Mouse (Mus musculus) myocyte (in vitro differentiated cells): Measurements from ENCODE around the gene Asb18. TPM values are rescaled to one million over a fixed set of nuclear protein-coding genes. Genes with fewer than 3 reads are reported as not detected.

Experiments
- H3K27me3 ChIP-seq: one replicate; pipeline ENCODE4 v1.6.1; 2011; ENCODE audit not compliant: control insufficient read depth, insufficient read depth, insufficient read length
- H3K36me3 ChIP-seq: one replicate; pipeline ENCODE4 v1.6.1; 2011; ENCODE audit not compliant: control insufficient read depth, insufficient read depth
- H3K4me2 ChIP-seq: one replicate; pipeline ENCODE4 v1.6.1; 2011; ENCODE audit warnings: low read depth, control low read depth
- H3K4me3 ChIP-seq: one replicate; pipeline ENCODE4 v1.5.1; 2011; ENCODE audit warnings: mild to moderate bottlenecking, control low read depth, moderate library complexity
- H3K79me2 ChIP-seq: one replicate; pipeline ENCODE4 v1.6.1; 2011; ENCODE audit not compliant: control insufficient read depth, insufficient read depth
- H3ac ChIP-seq: one replicate; pipeline ENCODE4 v1.6.1; 2011; ENCODE audit not compliant: control insufficient read depth, insufficient read length
- CEBPB ChIP-seq: IDR thresholded peaks from 2 replicates; pipeline ENCODE4 v1.6.1; 2011; ENCODE audit warnings: mild to moderate bottlenecking, moderate library complexity; ENCODE audit not compliant: poor library complexity, insufficient read depth, severe bottlenecking
- E2F4 ChIP-seq: IDR thresholded peaks from one replicate; pipeline ENCODE4 v1.6.1; 2011; ENCODE audit warnings: mild to moderate bottlenecking, control low read depth, moderate library complexity; ENCODE audit not compliant: insufficient read depth
- MAX ChIP-seq: IDR thresholded peaks from one replicate; pipeline ENCODE4 v1.6.1; 2011; ENCODE audit warnings: low read depth, mild to moderate bottlenecking, control low read depth
- MYOD1 ChIP-seq, 3 experiments: IDR thresholded peaks; one replicate each; pipeline ENCODE4 v1.6.1; 2011; ENCODE audit warnings: control low read depth in 2 of 3, low read depth in 2 of 3, mild to moderate bottlenecking in 2 of 3, moderate library complexity in 1 of 3; ENCODE audit not compliant: insufficient read length in 2 of 3, control insufficient read depth in 1 of 3
- MYOG ChIP-seq, 3 experiments: IDR thresholded peaks; one replicate each; pipeline ENCODE4 v1.6.1; 2011; ENCODE audit warnings: control low read depth in 2 of 3, low read depth in 2 of 3, mild to moderate bottlenecking in 2 of 3; ENCODE audit not compliant: insufficient read length in 2 of 3, control insufficient read depth in 1 of 3, insufficient read depth in 1 of 3
- POLR2A ChIP-seq: IDR thresholded peaks from one replicate; pipeline ENCODE4 v1.6.1; 2011; ENCODE audit warnings: low read depth, mild to moderate bottlenecking, control low read depth, moderate library complexity; ENCODE audit not compliant: insufficient read length
- POLR2AphosphoS2 ChIP-seq: IDR thresholded peaks from one replicate; pipeline ENCODE4 v1.6.1; 2011; ENCODE audit warnings: low read depth, control low read depth; ENCODE audit not compliant: insufficient read length
- REST ChIP-seq: IDR thresholded peaks from one replicate; pipeline ENCODE4 v1.6.1; 2011; ENCODE audit warnings: mild to moderate bottlenecking, control low read depth, moderate library complexity; ENCODE audit not compliant: insufficient read depth, insufficient read length
- SRF ChIP-seq: IDR thresholded peaks from one replicate; pipeline ENCODE4 v1.6.1; 2011; ENCODE audit warnings: low read depth; ENCODE audit not compliant: control insufficient read depth, insufficient read length
- TCF12 ChIP-seq: IDR thresholded peaks from one replicate; pipeline ENCODE4 v1.6.1; 2011; ENCODE audit warnings: mild to moderate bottlenecking, control low read depth; ENCODE audit not compliant: poor library complexity, insufficient read depth, severe bottlenecking
- TCF3 ChIP-seq: IDR thresholded peaks from one replicate; pipeline ENCODE4 v1.6.1; 2011; ENCODE audit warnings: low read depth, control low read depth; ENCODE audit not compliant: insufficient read length
- USF1 ChIP-seq: IDR thresholded peaks from one replicate; pipeline ENCODE4 v1.6.1; 2011; ENCODE audit warnings: low read depth, mild to moderate bottlenecking, control low read depth, moderate library complexity
- polyA plus RNA-seq: library from polyadenylated mRNA; unstranded; fragments of >200 nt; fragmentation: generic; extraction: Trizol; gene quantifications from one replicate; pipeline ENCODE4 v1.2.1, GENCODE M21; 2012; ENCODE audit warnings: missing spikeins

The Asb18 gene
- polyA plus RNA-seq, 1 experiment = 0.01 TPM

DNA sequence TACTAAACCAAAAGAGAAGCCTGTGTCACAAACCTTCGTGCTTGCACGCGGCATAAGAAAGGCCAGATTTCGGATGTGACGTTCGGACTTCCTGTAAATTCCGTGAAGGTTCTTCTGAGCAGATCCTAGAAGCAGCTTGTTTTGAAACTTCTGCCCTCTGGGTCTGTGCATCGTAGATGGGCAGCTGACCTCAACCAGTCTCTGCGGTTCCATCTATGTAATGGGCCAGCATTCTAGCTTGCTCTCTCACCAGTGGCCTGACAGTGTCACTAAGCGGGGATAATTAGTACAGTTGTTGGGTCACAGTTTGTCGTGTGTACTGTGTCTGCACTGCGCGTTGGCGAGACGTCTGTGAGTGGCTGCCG is 74.9 kb downstream of the Asb18 start:
- H3K4me2 ChIP-seq = no peak overlapping the region
- H3K79me2 ChIP-seq = no peaks in the 10 kb centered on the region
- H3ac ChIP-seq = no peak overlapping the region
- H3K27me3 ChIP-seq = peaks cover 35% of the 10 kb centered on the region
- no peak overlapping the region for H3K4me3 ChIP-seq
- no peaks in the 10 kb centered on the region for H3K36me3 ChIP-seq
- TF ChIP-seq E2F4 (no peak), TCF12 (no peak), CEBPB (no peak), POLR2A (no peak), TCF3 (no peak), REST (no peak), MYOG (IDR thresholded peaks at IDR 0.05; ENCODE audit: control insufficient read depth in 1 of 3, insufficient read depth in 1 of 3, insufficient read length in 2 of 3, low read depth in 2 of 3) (no peak), POLR2AphosphoS2 (no peak), MYOD1 (IDR thresholded peaks at IDR 0.05; ENCODE audit: control insufficient read depth in 1 of 3, insufficient read length in 2 of 3, low read depth in 2 of 3) (no peak), MAX (no peak), SRF (no peak), USF1 (no peak)

DNA sequence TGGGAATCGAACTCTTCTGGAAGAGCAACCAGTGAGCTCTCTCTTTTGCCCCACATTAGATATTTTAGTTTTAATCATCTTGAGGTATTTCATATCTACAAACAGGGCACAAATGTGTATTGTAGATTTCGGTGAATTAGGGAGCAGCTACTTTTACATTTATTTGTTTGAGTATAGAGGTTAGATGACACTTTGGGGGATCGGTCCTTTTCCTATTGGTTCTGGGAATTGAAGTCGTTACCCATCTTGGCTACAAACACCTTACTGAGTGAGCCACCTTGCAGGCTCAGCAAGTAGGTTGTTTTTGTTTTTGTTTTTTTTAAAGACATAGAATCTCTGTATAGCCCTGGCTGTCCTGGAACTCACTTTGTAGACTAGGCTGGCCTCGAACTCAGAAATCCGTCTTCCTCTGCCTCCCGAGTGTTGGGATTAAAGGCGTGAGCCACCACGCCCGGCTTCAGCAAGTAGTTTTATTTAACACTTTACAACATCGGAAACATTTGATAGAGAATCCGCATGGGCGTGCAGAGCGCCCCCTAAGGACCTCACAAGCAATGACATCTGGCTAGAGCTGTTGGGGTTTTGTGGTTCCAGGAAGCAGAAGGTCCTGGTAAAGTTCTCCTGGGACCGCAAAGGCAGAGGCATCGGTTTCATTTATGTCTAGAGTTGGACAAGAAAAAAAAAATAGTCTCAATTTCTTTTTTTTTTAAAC is 75.4 kb downstream of the Asb18 start:
- H3K4me2 ChIP-seq = no peak overlapping the region
- no peak for TF ChIP-seq USF1
- no peak for TF ChIP-seq TCF3
- TF ChIP-seq TCF12 = no peak
- no peak for TF ChIP-seq MYOG (IDR thresholded peaks at IDR 0.05; ENCODE audit: control insufficient read depth in 1 of 3, insufficient read depth in 1 of 3, insufficient read length in 2 of 3, low read depth in 2 of 3)
- TF ChIP-seq MAX = no peak
- no peak for TF ChIP-seq E2F4
- TF ChIP-seq POLR2A = no peak
- no peak for TF ChIP-seq SRF
- TF ChIP-seq MYOD1 (IDR thresholded peaks at IDR 0.05; ENCODE audit: control insufficient read depth in 1 of 3, insufficient read length in 2 of 3, low read depth in 2 of 3) = no peak
- TF ChIP-seq POLR2AphosphoS2 = no peak
- no peak for TF ChIP-seq CEBPB
- no peak for TF ChIP-seq REST
- no peaks in the 10 kb centered on the region for H3K36me3 ChIP-seq
- no peak overlapping the region for H3ac ChIP-seq
- H3K4me3 ChIP-seq = no peak overlapping the region
- H3K27me3 ChIP-seq = peaks cover 35% of the 10 kb centered on the region
- no peaks in the 10 kb centered on the region for H3K79me2 ChIP-seq

DNA sequence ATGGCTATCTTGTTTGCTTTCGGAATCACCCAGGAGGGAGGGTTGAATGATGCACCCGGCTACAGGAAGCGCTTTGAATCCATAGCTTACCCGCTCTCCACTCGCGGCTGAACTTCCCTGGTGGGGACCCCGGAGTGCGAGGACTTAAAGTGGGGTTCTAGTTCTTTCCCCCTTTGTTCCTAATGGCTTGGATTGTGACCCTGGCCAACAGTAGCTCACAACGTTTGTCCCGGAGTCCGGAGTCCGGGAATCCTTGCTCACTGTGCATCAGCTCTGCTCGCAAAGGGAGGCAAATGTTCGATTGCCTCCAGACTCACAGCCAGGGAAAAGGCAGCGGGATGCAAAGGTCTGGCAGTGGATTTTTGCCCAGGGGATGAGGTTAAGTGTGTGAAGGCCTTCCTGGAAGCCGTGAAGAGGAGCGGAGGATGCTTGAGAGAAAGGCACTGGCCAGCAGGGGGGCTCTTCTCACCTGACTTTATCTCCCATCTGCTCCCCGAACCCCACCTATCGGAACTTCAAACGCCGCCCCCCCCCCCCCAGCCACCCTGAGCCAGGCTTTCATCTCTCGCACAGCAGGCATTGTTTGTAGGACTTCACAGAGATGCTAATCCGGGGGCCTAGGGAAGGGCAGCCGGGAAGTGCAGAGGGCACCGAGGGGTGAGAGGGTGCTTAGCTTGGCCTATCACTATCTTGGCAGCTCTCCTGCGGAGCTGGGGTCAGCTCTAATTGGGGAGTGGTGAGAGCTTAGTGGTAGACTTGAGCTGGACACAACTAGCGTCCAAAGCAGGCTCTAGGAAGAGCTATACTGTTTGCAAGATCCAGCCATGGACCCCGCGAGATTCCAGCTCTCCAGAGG is 78.7 kb downstream of the Asb18 start:
- Histone ChIP-seq H3K36me3 (no peaks in the 10 kb centered on the region), H3K4me3 (no peak overlapping the region), H3K27me3 (peaks cover 61% of the 10 kb centered on the region), H3K4me2 (no peak overlapping the region), H3ac (no peak overlapping the region), H3K79me2 (no peaks in the 10 kb centered on the region)
- no peak for TF ChIP-seq POLR2A

DNA sequence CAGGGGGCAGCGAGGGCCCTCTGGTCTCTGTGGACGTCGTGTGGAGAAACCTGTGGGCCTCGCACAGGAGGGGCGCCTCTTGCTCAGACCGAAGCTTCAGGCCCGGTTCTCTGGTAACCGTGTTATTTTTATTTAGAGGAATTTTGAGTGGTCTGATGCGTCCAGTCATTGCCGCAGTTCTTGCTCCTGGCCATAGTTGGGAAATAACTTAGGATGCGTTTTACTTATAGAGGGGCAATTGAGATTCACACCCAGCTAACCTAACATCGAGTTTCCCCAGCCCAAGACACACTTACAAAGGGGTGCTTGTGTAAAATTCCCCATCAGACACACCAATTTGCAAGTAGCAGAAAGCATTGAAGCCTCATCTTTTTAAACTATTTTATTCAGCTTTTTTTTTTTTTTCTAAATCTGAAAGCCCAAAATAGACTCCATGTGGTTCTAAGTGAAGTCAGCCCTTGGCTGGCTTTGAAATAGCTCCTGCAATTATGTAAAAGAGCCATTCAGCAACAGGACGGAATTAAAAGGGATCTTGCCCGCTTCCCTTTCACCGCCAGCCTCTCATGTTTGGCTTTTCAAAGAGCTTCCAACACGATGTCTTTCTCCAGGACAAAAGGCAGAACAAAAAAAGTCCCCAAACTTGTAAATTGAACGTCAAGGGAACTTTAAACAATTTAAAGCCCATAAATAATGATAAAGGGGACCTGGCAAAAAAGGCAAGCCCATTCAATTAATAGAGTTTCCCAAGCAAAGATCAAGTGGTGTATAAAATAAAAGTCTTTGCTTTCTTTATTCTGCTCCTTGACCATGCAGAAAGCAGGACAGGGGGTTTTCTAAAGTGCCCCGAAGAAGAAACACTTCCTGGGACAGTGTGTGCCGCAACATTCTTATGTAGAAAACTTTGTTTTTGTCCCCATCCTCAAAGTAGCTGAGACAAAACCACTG is 79.9 kb downstream of the Asb18 start:
- Histone ChIP-seq H3K36me3 (no peaks in the 10 kb centered on the region), H3ac (no peak overlapping the region), H3K79me2 (no peaks in the 10 kb centered on the region), H3K27me3 (peaks cover 72% of the 10 kb centered on the region), H3K4me3 (no peak overlapping the region), H3K4me2 (no peak overlapping the region)
- TF ChIP-seq TCF3 (no peak), MYOG (IDR thresholded peaks at IDR 0.05; ENCODE audit: control insufficient read depth in 1 of 3, insufficient read depth in 1 of 3, insufficient read length in 2 of 3, low read depth in 2 of 3) (no peak), POLR2AphosphoS2 (no peak), USF1 (no peak), SRF (no peak), REST (no peak), MYOD1 (IDR thresholded peaks at IDR 0.05; ENCODE audit: control insufficient read depth in 1 of 3, insufficient read length in 2 of 3, low read depth in 2 of 3) (no peak), E2F4 (no peak), CEBPB (no peak), MAX (no peak), POLR2A (no peak), TCF12 (no peak)
